Mouse (Mus musculus): ENCODE measurements around the gene Lsm2. TPM values are rescaled to one million over a fixed set of nuclear protein-coding genes. Genes with fewer than 3 reads are reported as not detected.

Gene Lsm2
- polyA plus RNA-seq, 1 experiment from 2014 or later = 97.8 TPM

- no peaks in the 10 kb centered on the region for H3K4me1 ChIP-seq (replicated peaks; ENCODE audit: control insufficient read depth, insufficient read depth, low read length)
- H3K9ac ChIP-seq = no peak overlapping the region
- WGBS = 94% methylated on average over 16 of the region's 16 CpGs
- DNase-seq (ENCODE audit: low spot score) (no peak), ATAC-seq (ENCODE audit: low FRiP score) (no peak)
- H3K27ac ChIP-seq = no peak overlapping the region
- H3K4me3 ChIP-seq (replicated peaks; ENCODE audit: low read length) = no peak overlapping the region
- H3K27me3 ChIP-seq (ENCODE audit: control insufficient read depth, insufficient read depth, low read length) = no peaks in the 10 kb centered on the region
- H3K9me3 ChIP-seq (ENCODE audit: control insufficient read depth, low read length) = no peaks in the 10 kb centered on the region
- peaks cover 66% of the 10 kb centered on the region for H3K36me3 ChIP-seq (replicated peaks; ENCODE audit: control insufficient read depth, insufficient read depth)
- H3K4me2 ChIP-seq (replicated peaks) = no peak overlapping the region
Measured at GRCm38 (mm10) chr17:35015296-35015695, 33.6 kb downstream of the Lsm2 start.

DNA sequence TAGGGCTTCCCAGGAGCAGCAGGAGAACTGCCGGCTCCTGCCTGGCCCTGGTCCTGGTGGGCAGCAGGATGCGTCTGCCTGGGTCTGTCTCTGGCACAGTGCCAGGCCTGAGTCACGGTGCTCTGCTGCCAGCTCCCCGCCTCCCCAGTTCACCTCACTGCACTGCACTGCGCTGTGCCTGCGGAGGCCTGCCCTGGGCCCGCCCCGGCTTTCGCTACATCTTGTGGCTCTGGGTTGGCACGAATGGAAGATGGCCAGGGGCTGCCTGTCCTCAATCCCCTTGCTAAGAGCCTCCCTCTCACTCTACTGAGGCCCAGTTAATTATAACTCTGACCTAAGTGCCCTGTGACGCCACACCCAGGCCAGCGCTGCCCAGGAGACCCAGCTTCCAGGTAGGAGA lies 34.7 kb downstream of the Lsm2 start, which contains the start of gene Vwa7:
Gene Vwa7 (plus strand): TSS at position 204 of the 400 bp plus-strand sequence.
- H3K9me3 ChIP-seq (ENCODE audit: control insufficient read depth, low read length) = no peaks in the 10 kb centered on the region
- no peak within 1 kb of the TSS for H3K4me2 ChIP-seq (replicated peaks)
- ATAC-seq (ENCODE audit: low FRiP score) = peak; percentile 51; the same call in 1 of the 2 replicates
- DNase-seq (ENCODE audit: low spot score) = peak; percentile 59
- H3K36me3 ChIP-seq (replicated peaks; ENCODE audit: control insufficient read depth, insufficient read depth) = peaks cover 55% of the 10 kb centered on the region
- 49% methylated on average over 12 of the region's 12 CpGs for WGBS
- no peaks in the 10 kb centered on the region for H3K4me1 ChIP-seq (replicated peaks; ENCODE audit: control insufficient read depth, insufficient read depth, low read length)
- H3K9ac ChIP-seq = 0 out of 2 replicates have a peak within 1 kb of the TSS, but pooled peaks have one; percentile 10
- H3K27me3 ChIP-seq (ENCODE audit: control insufficient read depth, insufficient read depth, low read length) = no peaks in the 10 kb centered on the region
- no peak within 1 kb of the TSS for H3K4me3 ChIP-seq (replicated peaks; ENCODE audit: low read length)
- no peak within 1 kb of the TSS for H3K27ac ChIP-seq

DNA sequence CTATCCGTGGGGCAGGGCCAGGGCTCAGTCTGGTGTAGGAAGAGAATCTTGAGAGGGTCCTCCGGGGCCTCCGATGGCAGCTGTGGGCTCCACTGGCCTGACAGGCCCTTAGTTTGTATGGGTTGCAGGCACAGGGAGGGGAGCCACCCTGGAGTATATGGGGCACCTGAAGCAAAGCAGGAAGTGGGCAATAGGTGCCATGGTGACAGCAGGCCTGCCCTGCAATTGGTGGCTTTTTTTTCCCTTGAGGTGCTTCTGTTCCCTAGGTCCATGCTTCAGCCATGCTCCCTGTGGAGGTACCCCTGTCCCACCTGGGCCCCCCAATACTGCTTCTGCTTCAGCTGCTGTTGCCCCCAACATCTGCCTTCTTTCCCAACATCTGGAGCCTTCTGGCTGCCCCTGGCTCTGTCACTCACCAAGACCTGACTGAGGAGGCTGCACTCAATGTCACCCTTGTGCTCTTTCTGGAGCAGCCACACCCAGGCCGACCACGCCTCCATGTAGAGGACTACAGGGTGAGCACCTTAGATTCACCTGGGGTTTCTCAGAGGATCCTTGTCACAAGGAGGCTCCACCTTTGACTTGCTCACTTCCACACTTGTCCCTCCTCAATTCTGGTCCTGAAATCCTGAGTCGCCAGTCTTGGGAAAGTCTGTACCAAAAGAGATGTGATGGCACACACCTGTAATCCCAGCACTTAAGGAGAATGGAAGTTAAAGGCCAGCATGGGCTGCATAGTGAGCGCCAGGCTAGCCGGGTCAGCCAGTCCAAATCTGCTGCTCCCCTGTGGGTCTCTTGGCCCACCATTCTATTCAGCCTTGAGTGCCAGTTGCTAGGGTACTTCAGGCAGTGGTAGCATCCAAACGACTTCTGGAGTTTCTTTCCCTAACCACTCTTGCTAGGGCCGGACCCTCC lies 35.4 kb downstream of the Lsm2 start:
- no peaks in the 10 kb centered on the region for H3K4me1 ChIP-seq (replicated peaks; ENCODE audit: control insufficient read depth, insufficient read depth, low read length)
- no peak overlapping the region for H3K4me3 ChIP-seq (replicated peaks; ENCODE audit: low read length)
- no peak overlapping the region for H3K4me2 ChIP-seq (replicated peaks)
- 81% methylated on average over 10 of the region's 10 CpGs for WGBS
- no peak for ATAC-seq (ENCODE audit: low FRiP score)
- peaks cover 49% of the 10 kb centered on the region for H3K36me3 ChIP-seq (replicated peaks; ENCODE audit: control insufficient read depth, insufficient read depth)
- no peaks in the 10 kb centered on the region for H3K27me3 ChIP-seq (ENCODE audit: control insufficient read depth, insufficient read depth, low read length)
- no peak overlapping the region for H3K27ac ChIP-seq
- H3K9me3 ChIP-seq (ENCODE audit: control insufficient read depth, low read length) = no peaks in the 10 kb centered on the region
- no peak for DNase-seq (ENCODE audit: low spot score)
- no peak overlapping the region for H3K9ac ChIP-seq

DNA sequence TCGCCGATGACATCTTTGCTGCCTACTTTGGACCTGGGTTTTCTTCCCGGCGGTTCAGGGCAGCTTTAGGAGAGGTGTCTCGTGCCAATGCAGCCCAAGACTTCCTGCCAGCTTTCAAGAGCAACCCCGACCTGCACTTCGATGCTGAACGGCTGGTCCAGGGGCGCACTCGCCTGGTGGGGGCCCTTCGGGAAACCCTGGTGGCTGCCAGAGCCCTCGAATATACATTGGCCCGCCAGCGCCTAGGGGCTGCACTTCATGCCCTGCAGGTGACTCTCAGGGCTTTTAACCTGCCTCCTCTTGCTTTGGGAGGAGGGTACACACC lies 36.0 kb downstream of the Lsm2 start:
- DNase-seq (ENCODE audit: low spot score) = no peak
- Histone ChIP-seq H3K4me2 (replicated peaks) (no peak overlapping the region), H3K9ac (no peak overlapping the region), H3K36me3 (replicated peaks; ENCODE audit: control insufficient read depth, insufficient read depth) (peaks cover 43% of the 10 kb centered on the region), H3K27ac (no peak overlapping the region), H3K27me3 (ENCODE audit: control insufficient read depth, insufficient read depth, low read length) (no peaks in the 10 kb centered on the region), H3K4me1 (replicated peaks; ENCODE audit: control insufficient read depth, insufficient read depth, low read length) (no peaks in the 10 kb centered on the region), H3K4me3 (replicated peaks; ENCODE audit: low read length) (no peak overlapping the region), H3K9me3 (ENCODE audit: control insufficient read depth, low read length) (no peaks in the 10 kb centered on the region)
- ATAC-seq (ENCODE audit: low FRiP score) = no peak
- WGBS = 69% methylated on average over 14 of the region's 14 CpGs

DNA sequence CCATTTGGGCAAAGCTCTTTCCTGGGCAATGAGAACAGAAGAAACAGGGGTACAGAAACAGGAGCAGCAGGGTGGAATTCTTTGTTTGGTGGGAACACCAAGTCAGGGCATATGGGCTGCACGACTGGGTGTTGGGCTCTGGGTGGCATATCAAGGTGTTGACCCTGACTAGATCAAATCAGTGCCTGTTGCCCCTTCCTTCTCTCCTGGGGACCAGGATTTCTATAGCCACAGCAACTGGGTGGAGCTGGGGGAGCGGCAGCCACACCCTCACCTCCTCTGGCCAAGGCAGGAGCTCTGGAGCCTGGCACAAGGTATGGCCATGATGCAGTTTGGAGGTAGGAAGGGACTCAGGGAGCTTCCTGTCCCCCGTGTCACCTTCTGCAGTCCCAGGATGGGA lies 36.5 kb downstream of the Lsm2 start:
- DNase-seq (ENCODE audit: low spot score) = no peak
- Histone ChIP-seq H3K4me3 (replicated peaks; ENCODE audit: low read length) (no peak overlapping the region), H3K27ac (no peak overlapping the region), H3K27me3 (ENCODE audit: control insufficient read depth, insufficient read depth, low read length) (no peaks in the 10 kb centered on the region), H3K9me3 (ENCODE audit: control insufficient read depth, low read length) (no peaks in the 10 kb centered on the region), H3K9ac (no peak overlapping the region), H3K4me1 (replicated peaks; ENCODE audit: control insufficient read depth, insufficient read depth, low read length) (no peaks in the 10 kb centered on the region), H3K36me3 (replicated peaks; ENCODE audit: control insufficient read depth, insufficient read depth) (peaks cover 38% of the 10 kb centered on the region), H3K4me2 (replicated peaks) (no peak overlapping the region)
- ATAC-seq (ENCODE audit: low FRiP score) = no peak
- 89% methylated on average over 3 of the region's 3 CpGs for WGBS

DNA sequence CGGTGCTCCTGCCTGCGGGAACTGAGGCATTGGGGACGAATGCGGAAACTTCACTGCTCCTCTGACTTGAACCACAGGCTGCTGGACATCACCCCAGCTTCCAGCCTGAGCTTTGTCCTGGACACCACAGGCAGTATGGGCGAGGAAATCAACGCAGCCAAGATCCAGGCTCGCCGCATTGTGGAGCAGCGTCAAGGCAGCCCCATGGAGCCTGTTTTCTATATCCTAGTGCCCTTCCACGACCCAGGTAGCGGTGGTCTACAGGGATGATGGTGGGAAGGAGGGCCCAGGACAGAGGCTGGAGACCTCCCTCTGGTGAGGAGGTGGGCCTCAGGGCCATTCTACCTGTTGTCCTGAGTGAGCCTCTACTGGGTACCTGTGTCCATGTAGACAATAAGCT lies 38.2 kb downstream of the Lsm2 start:
- peaks cover 20% of the 10 kb centered on the region for H3K36me3 ChIP-seq (replicated peaks; ENCODE audit: control insufficient read depth, insufficient read depth)
- H3K9ac ChIP-seq = no peak overlapping the region
- ATAC-seq (ENCODE audit: low FRiP score) (no peak), DNase-seq (ENCODE audit: low spot score) (no peak)
- H3K27me3 ChIP-seq (ENCODE audit: control insufficient read depth, insufficient read depth, low read length) = no peaks in the 10 kb centered on the region
- H3K4me1 ChIP-seq (replicated peaks; ENCODE audit: control insufficient read depth, insufficient read depth, low read length) = no peaks in the 10 kb centered on the region
- H3K27ac ChIP-seq = no peak overlapping the region
- no peak overlapping the region for H3K4me3 ChIP-seq (replicated peaks; ENCODE audit: low read length)
- 74% methylated on average over 11 of the region's 11 CpGs for WGBS
- no peak overlapping the region for H3K4me2 ChIP-seq (replicated peaks)
- H3K9me3 ChIP-seq (ENCODE audit: control insufficient read depth, low read length) = no peaks in the 10 kb centered on the region

DNA sequence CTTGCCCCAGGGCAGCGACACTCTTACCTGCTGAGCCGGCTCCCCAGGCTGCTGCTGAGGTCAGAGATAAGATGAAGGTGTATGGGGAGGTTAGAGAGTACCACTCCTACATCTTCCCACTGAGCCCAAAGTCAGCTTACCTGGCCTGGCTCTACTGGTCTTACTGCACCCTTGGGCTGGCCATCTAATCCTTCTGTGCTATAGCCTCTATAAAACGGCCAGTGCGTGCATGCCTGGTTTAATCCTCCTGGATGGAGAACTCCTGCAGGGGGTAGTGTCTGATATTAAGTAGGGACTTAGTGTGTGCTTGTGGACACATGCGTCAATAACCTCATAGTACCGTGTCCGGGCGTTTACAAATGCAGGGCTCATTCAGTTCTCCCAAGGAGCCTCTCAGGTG lies 38.9 kb downstream of the Lsm2 start:
- DNase-seq (ENCODE audit: low spot score) = no peak
- 90% methylated on average over 8 of the region's 8 CpGs for WGBS
- ATAC-seq (ENCODE audit: low FRiP score) = no peak
- Histone ChIP-seq H3K4me2 (replicated peaks) (no peak overlapping the region), H3K27ac (no peak overlapping the region), H3K9ac (no peak overlapping the region), H3K4me3 (replicated peaks; ENCODE audit: low read length) (no peak overlapping the region), H3K27me3 (ENCODE audit: control insufficient read depth, insufficient read depth, low read length) (no peaks in the 10 kb centered on the region), H3K9me3 (ENCODE audit: control insufficient read depth, low read length) (no peaks in the 10 kb centered on the region), H3K4me1 (replicated peaks; ENCODE audit: control insufficient read depth, insufficient read depth, low read length) (no peaks in the 10 kb centered on the region), H3K36me3 (replicated peaks; ENCODE audit: control insufficient read depth, insufficient read depth) (peaks cover 14% of the 10 kb centered on the region)

- no peak overlapping the region for H3K27ac ChIP-seq
- peak overlapping the region; percentile 27; the same call in 1 of the 2 replicates for H3K4me2 ChIP-seq (replicated peaks)
- ATAC-seq (ENCODE audit: low FRiP score) (peak; percentile 58), DNase-seq (ENCODE audit: low spot score) (peak; percentile 75)
- H3K9me3 ChIP-seq (ENCODE audit: control insufficient read depth, low read length) = no peaks in the 10 kb centered on the region
- no peak overlapping the region for H3K9ac ChIP-seq
- 6% methylated on average over 17 of the region's 17 CpGs for WGBS
- H3K4me1 ChIP-seq (replicated peaks; ENCODE audit: control insufficient read depth, insufficient read depth, low read length) = no peaks in the 10 kb centered on the region
- no peak overlapping the region for H3K4me3 ChIP-seq (replicated peaks; ENCODE audit: low read length)
- peaks cover 6% of the 10 kb centered on the region for H3K36me3 ChIP-seq (replicated peaks; ENCODE audit: control insufficient read depth, insufficient read depth)
- H3K27me3 ChIP-seq (ENCODE audit: control insufficient read depth, insufficient read depth, low read length) = no peaks in the 10 kb centered on the region
Measured at GRCm38 (mm10) chr17:35021163-35021808, 39.6 kb downstream of the Lsm2 start.

- H3K4me1 ChIP-seq (replicated peaks; ENCODE audit: control insufficient read depth, insufficient read depth, low read length) = no peaks in the 10 kb centered on the region
- H3K4me3 ChIP-seq (replicated peaks; ENCODE audit: low read length) = no peak overlapping the region
- 59% methylated on average over 6 of the region's 6 CpGs for WGBS
- no peak for ATAC-seq (ENCODE audit: low FRiP score)
- no peaks in the 10 kb centered on the region for H3K27me3 ChIP-seq (ENCODE audit: control insufficient read depth, insufficient read depth, low read length)
- H3K9me3 ChIP-seq (ENCODE audit: control insufficient read depth, low read length) = no peaks in the 10 kb centered on the region
- no peak overlapping the region for H3K4me2 ChIP-seq (replicated peaks)
- 0 out of 2 replicates have a peak, but pooled peaks cover 2% of the 10 kb centered on the region for H3K36me3 ChIP-seq (replicated peaks; ENCODE audit: control insufficient read depth, insufficient read depth)
- no peak for DNase-seq (ENCODE audit: low spot score)
- no peak overlapping the region for H3K9ac ChIP-seq
- H3K27ac ChIP-seq = no peak overlapping the region
Measured at GRCm38 (mm10) chr17:35021842-35022477, 40.3 kb downstream of the Lsm2 start.
